Mouse (Mus musculus): ENCODE measurements around the gene Pctp. TPM values are rescaled to one million over a fixed set of nuclear protein-coding genes. Genes with fewer than 3 reads are reported as not detected.
A peak's percentile ranks its signal among the peaks of the same experiment; 100 is the strongest.

Pctp gene
- polyA plus RNA-seq, 1 experiment from 2014 or later = 33.6 TPM

DNA sequence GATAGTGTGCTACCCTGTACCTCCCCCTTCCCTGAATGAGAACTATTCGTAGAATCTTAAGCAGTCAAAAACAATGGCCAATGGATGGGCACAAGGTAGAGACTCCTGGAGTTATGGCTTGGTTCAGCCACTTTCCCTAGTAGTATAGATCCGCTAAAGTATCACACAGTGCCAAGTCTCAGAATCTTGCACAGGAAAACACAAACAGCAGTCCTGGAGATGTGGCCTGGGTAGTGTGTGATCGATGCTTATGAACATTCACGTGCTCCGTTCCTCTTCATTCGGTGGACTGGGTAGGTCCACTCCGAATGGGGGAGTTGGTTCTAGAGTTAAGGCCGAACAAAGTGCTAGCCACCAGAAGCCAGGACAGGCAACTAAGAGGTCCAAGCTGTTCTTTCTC is 26.1 kb upstream of the Pctp start:
- WGBS (ENCODE audit: missing documents) = 95% methylated on average over 8 of the region's 8 CpGs
- H3K79me2 ChIP-seq (ENCODE audit: inconsistent target) = no peaks in the 10 kb centered on the region
- no peak overlapping the region for H3K27ac ChIP-seq
- H3K4me3 ChIP-seq (ENCODE audit: inconsistent target) = no peak overlapping the region
- H3K36me3 ChIP-seq (ENCODE audit: inconsistent target) = no peaks in the 10 kb centered on the region

DNA sequence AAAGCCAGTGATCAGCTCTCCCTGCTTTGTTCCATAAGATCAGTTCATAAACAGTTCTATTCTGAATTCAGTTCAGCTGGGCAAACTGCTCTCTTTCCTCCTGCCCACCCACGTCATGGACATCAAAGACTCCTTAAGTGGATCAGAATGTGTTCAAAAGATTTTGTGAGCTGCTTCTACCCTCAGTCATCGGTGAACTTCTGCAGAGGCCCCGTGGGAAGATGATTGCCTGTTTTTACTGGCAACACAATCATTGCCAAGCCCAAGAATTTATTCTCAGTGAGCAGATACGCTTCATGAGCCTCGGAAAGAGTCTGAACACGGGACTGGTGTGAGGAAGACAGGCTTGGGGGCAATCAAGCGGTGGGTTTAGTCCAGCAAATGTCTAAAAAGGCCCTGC is 24.5 kb upstream of the Pctp start:
- no peaks in the 10 kb centered on the region for H3K36me3 ChIP-seq (ENCODE audit: inconsistent target)
- WGBS (ENCODE audit: missing documents) = 85% methylated on average over 7 of the region's 7 CpGs
- no peaks in the 10 kb centered on the region for H3K79me2 ChIP-seq (ENCODE audit: inconsistent target)
- no peak overlapping the region for H3K4me3 ChIP-seq (ENCODE audit: inconsistent target)
- H3K27ac ChIP-seq = no peak overlapping the region

DNA sequence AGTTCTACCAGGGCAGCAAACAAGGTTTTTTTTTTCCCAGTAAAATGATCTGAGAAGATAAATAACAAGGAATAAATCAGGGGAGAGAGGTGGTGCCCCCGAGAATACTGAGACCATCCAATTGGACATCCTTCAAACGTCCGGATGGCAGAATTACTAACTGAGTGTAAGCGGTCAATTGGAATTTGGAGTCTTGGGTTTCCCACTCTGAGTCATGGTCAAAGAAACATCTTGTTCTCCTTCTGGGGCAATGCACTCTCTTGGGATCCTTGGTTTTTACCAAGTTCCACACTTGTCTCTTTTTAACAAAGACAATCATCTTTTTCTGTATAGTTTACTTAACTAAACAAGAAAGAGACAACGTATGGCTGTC is 24.1 kb upstream of the Pctp start:
- H3K27ac ChIP-seq = no peak overlapping the region
- WGBS (ENCODE audit: missing documents) = 80% methylated on average over 5 of the region's 5 CpGs
- H3K79me2 ChIP-seq (ENCODE audit: inconsistent target) = no peaks in the 10 kb centered on the region
- H3K4me3 ChIP-seq (ENCODE audit: inconsistent target) = no peak overlapping the region
- no peaks in the 10 kb centered on the region for H3K36me3 ChIP-seq (ENCODE audit: inconsistent target)

DNA sequence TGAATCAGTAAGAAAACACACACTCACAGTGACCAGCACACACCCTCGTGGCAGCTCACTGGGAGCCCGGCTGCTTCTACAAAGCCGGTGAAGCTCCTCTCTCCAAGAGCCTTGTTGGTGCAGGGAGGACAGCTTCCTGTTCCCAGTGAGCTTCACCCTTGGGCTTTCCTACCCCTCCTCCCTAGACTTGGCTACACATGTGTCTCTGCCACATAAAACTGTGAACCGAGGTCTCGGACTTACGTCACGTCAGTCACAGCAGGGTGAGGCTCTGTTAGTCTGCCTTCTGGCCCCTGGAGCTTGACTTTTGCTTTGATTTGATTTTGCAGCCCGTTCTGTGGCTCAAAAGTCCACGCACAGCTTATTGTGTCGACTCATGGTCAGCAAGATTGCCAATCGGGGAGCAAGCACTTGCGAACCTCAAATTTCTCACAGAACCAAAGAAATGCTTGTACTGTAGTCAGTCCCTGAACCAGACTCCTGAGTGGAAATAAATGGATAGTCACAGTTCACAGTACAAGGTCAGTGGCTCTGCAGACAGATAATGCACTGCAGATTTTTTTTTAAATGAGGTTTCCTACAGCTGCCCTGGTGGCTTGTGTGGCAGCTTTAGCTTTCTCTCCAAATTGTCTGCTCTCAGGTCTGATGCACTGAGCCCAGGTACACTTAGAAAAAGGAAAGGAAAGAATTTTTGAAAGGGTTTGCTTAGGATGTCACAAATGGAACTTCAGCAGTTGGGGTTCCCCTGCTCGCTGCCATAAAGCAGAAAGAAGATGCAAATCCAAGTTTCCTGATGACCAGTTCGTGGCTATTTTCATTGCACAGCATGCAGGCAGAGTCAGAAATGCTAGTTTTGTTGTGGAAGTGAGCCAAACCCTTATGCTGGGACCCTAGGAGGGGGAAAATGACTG is 23.5 kb upstream of the Pctp start:
- no peaks in the 10 kb centered on the region for H3K79me2 ChIP-seq (ENCODE audit: inconsistent target)
- WGBS (ENCODE audit: missing documents) = 73% methylated on average over 14 of the region's 14 CpGs
- H3K27ac ChIP-seq = no peak overlapping the region
- H3K36me3 ChIP-seq (ENCODE audit: inconsistent target) = no peaks in the 10 kb centered on the region
- no peak overlapping the region for H3K4me3 ChIP-seq (ENCODE audit: inconsistent target)

DNA sequence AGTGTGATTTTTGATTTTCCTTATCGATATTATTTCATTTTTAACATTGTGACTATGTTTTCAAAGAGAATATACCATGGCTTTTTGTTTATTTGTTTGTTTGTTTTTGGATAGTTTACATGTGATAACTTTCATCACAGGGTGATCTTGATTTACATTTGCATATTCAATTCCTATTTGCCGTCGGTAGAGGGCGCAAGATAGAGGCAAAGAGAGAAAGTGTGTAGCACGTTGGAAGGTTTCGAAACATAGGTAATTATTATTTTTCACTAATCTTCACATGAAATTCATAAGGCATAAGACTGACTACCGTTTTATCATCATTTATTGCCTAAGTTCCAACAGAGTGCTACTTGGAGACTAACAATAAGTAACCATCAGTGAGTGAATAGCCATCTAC is 16.5 kb upstream of the Pctp start:
- Histone ChIP-seq H3K79me2 (ENCODE audit: inconsistent target) (no peaks in the 10 kb centered on the region), H3K36me3 (ENCODE audit: inconsistent target) (no peaks in the 10 kb centered on the region), H3K4me3 (ENCODE audit: inconsistent target) (no peak overlapping the region), H3K27ac (no peak overlapping the region)
- 9% methylated on average over 7 of the region's 7 CpGs for WGBS (ENCODE audit: missing documents)

DNA sequence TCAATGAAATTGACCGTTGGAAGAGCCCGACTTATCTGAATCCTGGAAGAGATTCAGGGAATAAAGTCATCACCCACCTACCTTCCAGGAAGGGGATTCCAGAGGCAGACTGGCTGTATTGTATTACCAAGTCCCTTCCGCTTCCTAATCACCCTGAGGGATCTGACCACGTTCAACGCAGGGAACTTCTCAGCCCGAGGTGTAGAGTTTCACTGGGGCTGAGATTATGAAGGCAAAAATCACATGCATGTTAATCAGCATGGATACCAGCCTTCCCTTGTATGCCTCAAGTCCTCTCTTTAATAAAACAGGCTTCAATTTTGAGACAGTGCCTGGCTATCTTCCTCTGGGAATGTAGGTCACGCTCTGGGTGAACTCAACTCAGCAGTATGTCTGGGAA is 12.6 kb upstream of the Pctp start:
- WGBS (ENCODE audit: missing documents) = 74% methylated on average over 7 of the region's 7 CpGs

DNA sequence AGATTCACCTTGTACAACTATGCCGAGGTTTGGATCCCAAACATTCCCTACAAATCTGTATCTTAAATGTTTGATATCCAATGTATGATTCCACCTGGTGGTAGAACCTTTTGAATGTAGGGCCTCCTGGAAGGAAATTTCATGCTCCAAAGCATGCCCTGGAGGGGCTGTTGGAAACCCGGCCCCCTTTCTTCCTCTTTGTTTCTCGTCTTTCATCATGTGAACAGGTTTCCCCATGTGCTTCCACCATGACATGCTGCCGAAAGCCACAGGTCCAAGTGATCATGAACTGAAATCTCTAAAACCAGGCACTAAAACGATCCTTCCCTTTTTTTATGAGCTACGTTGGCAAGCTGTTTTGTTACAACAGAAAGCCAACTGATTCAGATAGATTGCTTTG is 11.0 kb upstream of the Pctp start:
- H3K79me2 ChIP-seq (ENCODE audit: inconsistent target) = no peaks in the 10 kb centered on the region
- no peak overlapping the region for H3K4me3 ChIP-seq (ENCODE audit: inconsistent target)
- 59% methylated on average over 6 of the region's 6 CpGs for WGBS (ENCODE audit: missing documents)
- no peak overlapping the region for H3K27ac ChIP-seq
- H3K36me3 ChIP-seq (ENCODE audit: inconsistent target) = no peaks in the 10 kb centered on the region

More for the DNA sequence above, 12.6 kb upstream of the Pctp start:
- Histone ChIP-seq H3K27ac (no peak overlapping the region), H3K36me3 (ENCODE audit: inconsistent target) (no peaks in the 10 kb centered on the region), H3K79me2 (ENCODE audit: inconsistent target) (no peaks in the 10 kb centered on the region), H3K4me3 (ENCODE audit: inconsistent target) (no peak overlapping the region)

DNA sequence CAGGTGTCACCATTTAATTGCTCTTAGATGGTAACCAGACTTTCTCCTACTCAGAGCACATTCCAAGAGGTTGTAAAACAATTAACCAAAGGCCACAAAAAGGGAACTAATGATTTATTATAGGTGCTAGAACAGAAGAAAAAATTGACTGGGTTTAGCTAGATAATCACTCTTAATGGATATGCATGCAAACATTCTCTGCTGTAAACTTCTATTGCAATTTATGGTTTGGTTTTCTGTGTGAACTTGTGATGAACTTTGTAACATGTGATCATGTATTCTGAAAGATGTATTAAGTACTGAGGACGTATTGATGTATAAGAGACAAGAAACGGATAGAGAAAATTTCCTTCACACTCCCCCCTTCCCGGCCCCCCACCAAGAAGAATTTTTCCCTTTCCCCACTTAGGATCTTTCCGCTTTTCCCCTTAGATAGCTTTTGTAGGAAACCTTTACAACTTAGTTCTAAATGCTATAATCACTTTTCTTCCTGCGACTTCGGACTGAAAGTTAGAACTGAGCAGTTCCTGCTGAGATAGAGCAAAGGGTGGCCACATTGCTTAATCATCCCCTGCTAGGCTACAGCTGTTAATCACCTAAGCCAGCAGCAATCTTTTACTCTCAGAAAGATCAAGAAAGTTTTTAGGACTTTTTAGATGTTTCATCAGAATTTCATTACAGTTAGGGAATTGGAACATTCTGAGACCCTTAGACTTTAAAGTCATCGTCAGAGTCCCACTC is 5.3 kb upstream of the Pctp start:
- 58% methylated on average over 7 of the region's 7 CpGs for WGBS (ENCODE audit: missing documents)
- Histone ChIP-seq H3K4me3 (ENCODE audit: inconsistent target) (no peak overlapping the region), H3K36me3 (ENCODE audit: inconsistent target) (no peaks in the 10 kb centered on the region), H3K27ac (no peak overlapping the region), H3K79me2 (ENCODE audit: inconsistent target) (no peaks in the 10 kb centered on the region)

DNA sequence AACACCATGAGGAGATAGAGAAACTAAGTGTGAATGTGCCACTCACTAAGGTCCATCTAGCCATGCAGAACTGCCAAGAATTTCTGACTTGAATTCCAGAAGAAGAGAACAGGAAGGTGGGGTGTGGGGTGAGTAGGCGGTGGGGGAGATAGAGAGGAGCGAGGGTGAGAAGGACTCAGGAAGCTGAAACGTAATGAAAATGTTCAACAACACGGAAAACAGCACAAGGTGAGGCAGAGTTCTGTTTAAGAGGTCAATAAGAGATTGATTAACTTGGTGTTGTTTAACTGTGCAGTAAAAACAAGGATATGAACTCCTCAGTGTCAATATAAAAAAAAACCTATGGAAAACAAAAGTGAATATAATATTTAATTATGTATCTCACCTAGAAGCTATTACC is 3.4 kb upstream of the Pctp start:
- Histone ChIP-seq H3K79me2 (ENCODE audit: inconsistent target) (peaks cover 10% of the 10 kb centered on the region; the same call in 1 of the 2 replicates), H3K4me3 (ENCODE audit: inconsistent target) (no peak overlapping the region), H3K36me3 (ENCODE audit: inconsistent target) (no peaks in the 10 kb centered on the region), H3K27ac (no peak overlapping the region)
- 92% methylated on average over 3 of the region's 4 CpGs for WGBS (ENCODE audit: missing documents)

DNA sequence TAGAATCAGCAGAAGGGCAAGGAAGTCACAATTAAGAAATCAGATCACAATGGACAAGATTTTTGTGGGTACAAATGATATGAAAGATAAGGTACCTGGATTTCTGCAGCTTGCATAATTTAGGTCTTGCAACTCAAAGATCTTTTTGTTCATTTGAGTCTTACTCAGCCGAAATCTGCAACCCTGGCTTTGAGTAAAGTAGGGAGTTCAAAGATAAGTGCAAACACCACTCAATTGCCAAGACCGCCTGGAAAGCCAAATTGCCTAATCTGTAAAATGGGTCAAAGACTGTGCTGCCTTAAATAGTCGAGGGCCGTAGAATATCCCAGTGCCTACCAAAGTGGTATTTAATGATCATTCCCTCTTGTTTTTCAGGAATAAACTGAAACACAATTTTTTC is 692 bp upstream of the Pctp start:
- 86% methylated on average over 4 of the region's 4 CpGs for WGBS (ENCODE audit: missing documents)
- H3K36me3 ChIP-seq (ENCODE audit: inconsistent target) = no peaks in the 10 kb centered on the region

DNA sequence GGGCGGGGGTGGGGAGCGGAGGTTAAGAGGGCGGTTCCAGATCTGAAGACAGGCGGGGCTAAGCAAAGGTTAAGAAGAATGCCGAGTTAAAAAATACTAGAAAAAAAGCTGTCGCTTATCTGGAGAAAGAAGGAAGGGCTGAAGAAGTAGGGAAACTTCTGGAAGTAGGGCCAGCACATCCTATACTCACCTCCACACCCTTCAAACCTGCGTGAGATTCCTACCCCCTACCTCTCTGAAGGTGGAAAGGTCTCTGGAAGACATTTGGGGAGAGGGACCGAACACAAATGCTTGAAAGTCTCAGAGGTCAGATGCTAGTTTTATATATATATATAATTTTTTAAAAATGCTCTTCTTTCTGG is 274 bp upstream of the Pctp start:
- H3K36me3 ChIP-seq (ENCODE audit: inconsistent target) = no peaks in the 10 kb centered on the region
- 12% methylated on average over 7 of the region's 8 CpGs for WGBS (ENCODE audit: missing documents)
- H3K27ac ChIP-seq = no peak overlapping the region
- H3K4me3 ChIP-seq (ENCODE audit: inconsistent target) = peak overlapping the region; percentile 92; the same call in 1 of the 2 replicates
- H3K79me2 ChIP-seq (ENCODE audit: inconsistent target) = peaks cover 21% of the 10 kb centered on the region; the same call in 1 of the 2 replicates

More for the DNA sequence above, 692 bp upstream of the Pctp start:
- Histone ChIP-seq H3K4me3 (ENCODE audit: inconsistent target) (no peak overlapping the region), H3K27ac (no peak overlapping the region), H3K79me2 (ENCODE audit: inconsistent target) (peaks cover 21% of the 10 kb centered on the region; the same call in 1 of the 2 replicates)

DNA sequence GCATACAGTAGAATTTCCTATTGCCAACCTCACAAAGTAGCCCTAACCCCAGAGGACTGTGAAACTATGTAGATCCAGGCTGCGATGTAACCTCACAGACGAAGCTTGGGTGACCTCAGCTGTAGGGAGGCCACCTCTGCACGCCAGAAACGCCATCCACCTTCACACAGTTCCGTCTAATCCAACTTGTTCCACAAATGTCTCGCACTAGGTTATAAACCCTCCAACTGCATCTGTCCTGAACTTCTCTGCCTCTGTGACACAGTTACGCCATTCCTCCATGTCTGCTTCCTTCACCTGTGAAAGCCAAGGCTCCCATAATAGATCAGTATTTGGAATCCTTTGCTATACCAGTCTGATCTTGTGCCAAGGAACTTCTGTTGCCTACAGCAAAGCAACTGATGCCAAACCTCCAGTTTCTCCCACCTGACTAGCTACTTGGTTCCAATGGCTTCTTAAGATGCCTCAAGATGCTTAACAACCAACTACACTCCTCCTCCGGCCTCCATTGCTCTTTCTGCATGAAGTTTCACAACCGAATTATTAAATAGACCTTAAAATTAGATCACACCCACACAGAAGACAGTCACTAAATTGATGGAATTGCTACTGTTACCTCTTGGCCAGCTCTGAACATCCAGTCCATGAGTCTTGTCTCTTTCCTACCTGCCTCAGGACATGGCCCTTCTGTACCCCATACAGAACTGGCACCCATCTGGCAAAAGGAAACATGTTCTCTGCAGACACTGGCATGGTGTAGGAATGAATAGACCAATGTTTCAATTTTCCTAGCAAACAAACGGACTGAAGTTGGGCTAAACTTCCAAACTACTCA is 1.1 kb downstream of the Pctp start:
- WGBS (ENCODE audit: missing documents) = 93% methylated on average over 10 of the region's 10 CpGs
- Histone ChIP-seq H3K27ac (no peak overlapping the region), H3K36me3 (ENCODE audit: inconsistent target) (no peaks in the 10 kb centered on the region), H3K79me2 (ENCODE audit: inconsistent target) (peaks cover 21% of the 10 kb centered on the region; the same call in 1 of the 2 replicates), H3K4me3 (ENCODE audit: inconsistent target) (peak overlapping the region; percentile 92)

DNA sequence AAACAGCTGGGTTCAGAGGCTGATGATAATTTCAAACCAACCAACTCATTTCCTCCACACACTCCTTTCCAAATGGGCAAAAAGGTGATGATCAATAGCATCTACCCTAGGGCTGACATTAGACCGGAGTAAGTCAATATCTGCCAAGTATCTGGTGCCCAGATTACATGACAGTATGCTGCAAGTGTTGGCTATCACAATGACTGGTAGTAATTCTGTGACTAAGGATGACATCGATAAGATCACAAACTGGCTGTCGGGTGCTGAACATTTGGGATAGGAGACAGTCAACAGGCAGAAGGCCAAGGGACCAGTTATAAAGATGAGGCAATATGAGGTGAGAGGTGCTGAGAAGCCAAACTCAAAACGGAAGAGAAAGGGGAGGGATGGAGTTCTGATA is 2.0 kb downstream of the Pctp start:
- Histone ChIP-seq H3K36me3 (ENCODE audit: inconsistent target) (no peaks in the 10 kb centered on the region), H3K79me2 (ENCODE audit: inconsistent target) (peaks cover 21% of the 10 kb centered on the region; the same call in 1 of the 2 replicates), H3K27ac (no peak overlapping the region), H3K4me3 (ENCODE audit: inconsistent target) (no peak overlapping the region)
- WGBS (ENCODE audit: missing documents) = 99% methylated on average over 4 of the region's 4 CpGs

DNA sequence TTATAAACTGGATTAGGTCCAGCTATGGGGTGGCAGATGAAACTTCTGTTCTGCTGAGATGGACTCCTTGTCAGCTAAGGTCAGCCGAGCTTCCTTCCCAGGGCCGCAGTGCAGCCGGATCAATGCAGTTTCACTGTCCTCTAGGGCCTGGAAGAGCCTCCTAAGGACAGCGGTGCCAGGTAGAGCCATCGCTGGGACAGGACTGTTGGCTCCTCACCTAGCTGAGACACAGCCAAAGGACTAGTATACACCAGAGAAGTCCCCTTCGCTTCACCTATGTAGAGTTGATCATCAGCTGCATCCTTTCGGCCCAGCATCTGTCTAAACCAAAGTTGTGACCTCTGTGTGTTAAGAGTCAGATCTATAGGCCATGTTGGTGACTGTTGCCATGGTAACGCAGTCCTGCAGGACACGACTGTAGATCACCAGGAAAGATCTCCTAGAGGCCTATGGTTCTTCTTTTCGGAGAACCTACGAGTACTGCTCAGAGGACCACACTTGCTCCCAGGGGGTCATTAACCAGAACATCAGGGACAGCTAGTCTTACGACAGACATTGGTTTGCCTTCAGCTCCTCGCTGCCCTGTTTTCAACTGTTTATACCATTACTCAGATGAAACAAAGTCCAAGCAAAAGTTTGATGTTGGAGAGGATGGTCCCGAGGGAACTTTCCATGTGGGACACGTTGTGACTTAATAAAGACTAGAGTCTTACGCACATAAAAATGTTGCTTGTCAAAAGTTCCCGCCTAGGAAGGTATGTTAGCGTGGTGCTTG is 3.5 kb downstream of the Pctp start:
- Histone ChIP-seq H3K36me3 (ENCODE audit: inconsistent target) (no peaks in the 10 kb centered on the region), H3K79me2 (ENCODE audit: inconsistent target) (peaks cover 21% of the 10 kb centered on the region; the same call in 1 of the 2 replicates), H3K27ac (no peak overlapping the region), H3K4me3 (ENCODE audit: inconsistent target) (no peak overlapping the region)
- 95% methylated on average over 18 of the region's 18 CpGs for WGBS (ENCODE audit: missing documents)
